Mouse (Mus musculus): ENCODE measurements around the gene Tbl2. TPM values are rescaled to one million over a fixed set of nuclear protein-coding genes. Genes with fewer than 3 reads are reported as not detected.

Tbl2 gene
- total and polyA plus RNA-seq, 2 experiments from 2014 or later: 10.0 to 28.6 TPM

GRCm38 (mm10) chr5:135109017-135109416 lies 40.4 kb upstream of the Tbl2 start:
- Histone ChIP-seq H3K4me3 (ENCODE audit: low read depth, low read length) (no peak overlapping the region), H3K4me2 (ENCODE audit: low read depth, low read length, poor library complexity, severe bottlenecking) (no peak overlapping the region), H3K27me3 (ENCODE audit: insufficient read depth, low read length) (peaks cover 21% of the 10 kb centered on the region), H3K36me3 (ENCODE audit: insufficient read depth, low read length) (no peaks in the 10 kb centered on the region), H3K27ac (ENCODE audit: low read depth, low read length) (no peak overlapping the region), H3K4me1 (ENCODE audit: insufficient read depth, low read length) (no peaks in the 10 kb centered on the region), H3K9me3 (ENCODE audit: low read length) (no peaks in the 10 kb centered on the region), H3K9ac (replicated peaks; ENCODE audit: low read length, poor library complexity, severe bottlenecking) (no peak overlapping the region)
- 64% methylated on average over 6 of the region's 6 CpGs for WGBS
- no peak for DNase-seq (ENCODE audit: low spot score)
- ATAC-seq (ENCODE audit: low FRiP score): no peak
- TF ChIP-seq CTCF (IDR thresholded peaks at IDR 0.05): no peak

- no peaks in the 10 kb centered on the region for H3K9me3 ChIP-seq (ENCODE audit: low read length)
- ATAC-seq (ENCODE audit: low FRiP score): no peak
These were observed 40.0 kb upstream of the Tbl2 start for GRCm38 (mm10) chr5:135109426-135109825.

GRCm38 (mm10) chr5:135109976-135110375 lies 39.5 kb upstream of the Tbl2 start:
- no peak overlapping the region for H3K4me3 ChIP-seq (ENCODE audit: low read depth, low read length)
- 56% methylated on average over 6 of the region's 6 CpGs for WGBS
- TF ChIP-seq CTCF (IDR thresholded peaks at IDR 0.05): no peak

More at GRCm38 (mm10) chr5:135109426-135109825, 40.0 kb upstream of the Tbl2 start:
- H3K4me3 ChIP-seq (ENCODE audit: low read depth, low read length): no peak overlapping the region
- H3K27me3 ChIP-seq (ENCODE audit: insufficient read depth, low read length): peaks cover 21% of the 10 kb centered on the region
- no peak overlapping the region for H3K4me2 ChIP-seq (ENCODE audit: low read depth, low read length, poor library complexity, severe bottlenecking)
- WGBS: 93% methylated on average over 3 of the region's 3 CpGs
- TF ChIP-seq CTCF (IDR thresholded peaks at IDR 0.05): no peak
- no peak for DNase-seq (ENCODE audit: low spot score)
- no peaks in the 10 kb centered on the region for H3K4me1 ChIP-seq (ENCODE audit: insufficient read depth, low read length)
- H3K27ac ChIP-seq (ENCODE audit: low read depth, low read length): no peak overlapping the region
- H3K9ac ChIP-seq (replicated peaks; ENCODE audit: low read length, poor library complexity, severe bottlenecking): no peak overlapping the region
- no peaks in the 10 kb centered on the region for H3K36me3 ChIP-seq (ENCODE audit: insufficient read depth, low read length)

GRCm38 (mm10) chr5:135113782-135114181 lies 35.7 kb upstream of the Tbl2 start:
- no peak for ATAC-seq (ENCODE audit: low FRiP score)

More at GRCm38 (mm10) chr5:135109976-135110375, 39.5 kb upstream of the Tbl2 start:
- no peak overlapping the region for H3K9ac ChIP-seq (replicated peaks; ENCODE audit: low read length, poor library complexity, severe bottlenecking)
- DNase-seq (ENCODE audit: low spot score) (no peak), ATAC-seq (ENCODE audit: low FRiP score) (no peak)
- no peaks in the 10 kb centered on the region for H3K4me1 ChIP-seq (ENCODE audit: insufficient read depth, low read length)
- no peak overlapping the region for H3K27ac ChIP-seq (ENCODE audit: low read depth, low read length)
- no peak overlapping the region for H3K4me2 ChIP-seq (ENCODE audit: low read depth, low read length, poor library complexity, severe bottlenecking)
- no peaks in the 10 kb centered on the region for H3K9me3 ChIP-seq (ENCODE audit: low read length)
- no peaks in the 10 kb centered on the region for H3K36me3 ChIP-seq (ENCODE audit: insufficient read depth, low read length)
- peaks cover 21% of the 10 kb centered on the region for H3K27me3 ChIP-seq (ENCODE audit: insufficient read depth, low read length)

GRCm38 (mm10) chr5:135115241-135115640 lies 34.2 kb upstream of the Tbl2 start:
- no peak overlapping the region for H3K4me3 ChIP-seq (ENCODE audit: low read depth, low read length)
- no peak overlapping the region for H3K27ac ChIP-seq (ENCODE audit: low read depth, low read length)
- 84% methylated on average over 8 of the region's 8 CpGs for WGBS
- H3K27me3 ChIP-seq (ENCODE audit: insufficient read depth, low read length): no peaks in the 10 kb centered on the region
- no peak overlapping the region for H3K4me2 ChIP-seq (ENCODE audit: low read depth, low read length, poor library complexity, severe bottlenecking)
- no peak for ATAC-seq (ENCODE audit: low FRiP score)
- DNase-seq (ENCODE audit: low spot score): no peak
- no peak for TF ChIP-seq CTCF (IDR thresholded peaks at IDR 0.05)
- no peaks in the 10 kb centered on the region for H3K36me3 ChIP-seq (ENCODE audit: insufficient read depth, low read length)
- H3K9ac ChIP-seq (replicated peaks; ENCODE audit: low read length, poor library complexity, severe bottlenecking): no peak overlapping the region
- H3K9me3 ChIP-seq (ENCODE audit: low read length): no peaks in the 10 kb centered on the region
- no peaks in the 10 kb centered on the region for H3K4me1 ChIP-seq (ENCODE audit: insufficient read depth, low read length)

More at GRCm38 (mm10) chr5:135113782-135114181, 35.7 kb upstream of the Tbl2 start:
- Histone ChIP-seq H3K27ac (ENCODE audit: low read depth, low read length) (no peak overlapping the region), H3K4me2 (ENCODE audit: low read depth, low read length, poor library complexity, severe bottlenecking) (no peak overlapping the region), H3K9me3 (ENCODE audit: low read length) (no peaks in the 10 kb centered on the region), H3K4me1 (ENCODE audit: insufficient read depth, low read length) (no peaks in the 10 kb centered on the region), H3K27me3 (ENCODE audit: insufficient read depth, low read length) (no peaks in the 10 kb centered on the region), H3K4me3 (ENCODE audit: low read depth, low read length) (no peak overlapping the region), H3K36me3 (ENCODE audit: insufficient read depth, low read length) (no peaks in the 10 kb centered on the region), H3K9ac (replicated peaks; ENCODE audit: low read length, poor library complexity, severe bottlenecking) (no peak overlapping the region)
- 85% methylated on average over 12 of the region's 12 CpGs for WGBS
- no peak for TF ChIP-seq CTCF (IDR thresholded peaks at IDR 0.05)
- no peak for DNase-seq (ENCODE audit: low spot score)

- Histone ChIP-seq H3K27ac (ENCODE audit: low read depth, low read length) (no peak overlapping the region), H3K36me3 (ENCODE audit: insufficient read depth, low read length) (no peaks in the 10 kb centered on the region), H3K9me3 (ENCODE audit: low read length) (no peaks in the 10 kb centered on the region), H3K4me1 (ENCODE audit: insufficient read depth, low read length) (no peaks in the 10 kb centered on the region), H3K9ac (replicated peaks; ENCODE audit: low read length, poor library complexity, severe bottlenecking) (no peak overlapping the region), H3K4me2 (ENCODE audit: low read depth, low read length, poor library complexity, severe bottlenecking) (no peak overlapping the region), H3K4me3 (ENCODE audit: low read depth, low read length) (no peak overlapping the region), H3K27me3 (ENCODE audit: insufficient read depth, low read length) (no peaks in the 10 kb centered on the region)
- DNase-seq (ENCODE audit: low spot score) (peak; percentile 64), ATAC-seq (ENCODE audit: low FRiP score) (no peak)
- TF ChIP-seq CTCF (IDR thresholded peaks at IDR 0.05): peak; percentile 77
- WGBS: 29% methylated on average over 6 of the region's 6 CpGs
These were observed 30.8 kb upstream of the Tbl2 start for GRCm38 (mm10) chr5:135118589-135119081.

All from midbrain, postnatal 0 days (tissue).